Mouse (Mus musculus): Measurements from ENCODE around the gene Aig1.

DNA sequence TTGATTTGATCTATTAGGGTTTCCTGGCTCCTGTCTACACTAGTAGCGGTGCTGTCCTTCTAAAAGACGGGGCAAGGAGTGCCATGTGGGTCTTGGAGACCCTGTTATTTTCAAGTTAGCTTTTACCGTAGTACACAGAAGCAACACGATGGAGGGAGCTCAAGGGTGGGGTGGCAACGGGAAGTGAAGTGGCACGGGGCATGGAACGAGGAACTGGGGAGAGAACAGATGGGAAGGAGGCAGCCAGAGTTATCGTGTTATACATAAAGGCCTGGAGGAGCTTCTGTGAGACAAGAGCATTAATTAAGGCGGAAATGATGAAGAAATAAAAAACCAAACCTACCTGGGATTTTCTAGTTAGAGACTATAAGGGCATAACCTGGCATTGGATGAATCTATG, 31.8 kb downstream of the Aig1 start:
- TF ChIP-seq CTCF (IDR thresholded peaks at IDR 0.05), result no peak
- no peak for TF ChIP-seq EP300 (IDR thresholded peaks at IDR 0.05)

Data from lung, postnatal 0 days (tissue).